Mouse (Mus musculus) splenic B cell, adult 2 months (primary cell): Measurements from ENCODE around the gene Kcnma1.

ENCODE experiments used
- DNase-seq: peaks from one replicate; pipeline ENCODE4 v3.0.0-alpha.2; 2011; ENCODE audit warnings: low read depth, low spot score
- H3K27me3 ChIP-seq: 2 replicates; pipeline ENCODE4 v1.6.1; 2012; ENCODE audit warnings: mild to moderate bottlenecking, low read length, moderate library complexity, mixed read lengths; ENCODE audit not compliant: control insufficient read depth, poor library complexity, insufficient read depth, severe bottlenecking
- H3K36me3 ChIP-seq: 2 replicates; pipeline ENCODE4 v1.6.1; 2012; ENCODE audit warnings: mild to moderate bottlenecking, low read length, moderate library complexity, mixed read lengths; ENCODE audit not compliant: control insufficient read depth, poor library complexity, insufficient read depth, severe bottlenecking

Gene Kcnma1

GRCm38 (mm10) chr14:23305288-23305687 lies 709.0 kb downstream of the Kcnma1 start:
- Histone ChIP-seq H3K27me3 (no peaks in the 10 kb centered on the region), H3K36me3 (no peaks in the 10 kb centered on the region)
- DNase-seq = no peak

- Histone ChIP-seq H3K27me3 (no peaks in the 10 kb centered on the region), H3K36me3 (no peaks in the 10 kb centered on the region)
- no peak for DNase-seq
Measured at GRCm38 (mm10) chr14:23300443-23300842, 713.8 kb downstream of the Kcnma1 start.

- no peaks in the 10 kb centered on the region for H3K36me3 ChIP-seq
- H3K27me3 ChIP-seq = no peaks in the 10 kb centered on the region
- no peak for DNase-seq
Measured at GRCm38 (mm10) chr14:23290634-23291033, 723.7 kb downstream of the Kcnma1 start.

GRCm38 (mm10) chr14:23266554-23267309 lies 747.6 kb downstream of the Kcnma1 start:
- Histone ChIP-seq H3K36me3 (no peaks in the 10 kb centered on the region), H3K27me3 (no peaks in the 10 kb centered on the region)
- DNase-seq = no peak

- Histone ChIP-seq H3K27me3 (no peaks in the 10 kb centered on the region), H3K36me3 (no peaks in the 10 kb centered on the region)
- no peak for DNase-seq
Measured at GRCm38 (mm10) chr14:23253154-23253553, 761.1 kb downstream of the Kcnma1 start.

GRCm38 (mm10) chr14:23244446-23244845 lies 769.8 kb downstream of the Kcnma1 start:
- DNase-seq = no peak
- no peaks in the 10 kb centered on the region for H3K36me3 ChIP-seq
- no peaks in the 10 kb centered on the region for H3K27me3 ChIP-seq

- no peaks in the 10 kb centered on the region for H3K27me3 ChIP-seq
- DNase-seq = no peak
- no peaks in the 10 kb centered on the region for H3K36me3 ChIP-seq
Measured at GRCm38 (mm10) chr14:23243857-23244256, 770.4 kb downstream of the Kcnma1 start.
